In the genomic region with DNA sequence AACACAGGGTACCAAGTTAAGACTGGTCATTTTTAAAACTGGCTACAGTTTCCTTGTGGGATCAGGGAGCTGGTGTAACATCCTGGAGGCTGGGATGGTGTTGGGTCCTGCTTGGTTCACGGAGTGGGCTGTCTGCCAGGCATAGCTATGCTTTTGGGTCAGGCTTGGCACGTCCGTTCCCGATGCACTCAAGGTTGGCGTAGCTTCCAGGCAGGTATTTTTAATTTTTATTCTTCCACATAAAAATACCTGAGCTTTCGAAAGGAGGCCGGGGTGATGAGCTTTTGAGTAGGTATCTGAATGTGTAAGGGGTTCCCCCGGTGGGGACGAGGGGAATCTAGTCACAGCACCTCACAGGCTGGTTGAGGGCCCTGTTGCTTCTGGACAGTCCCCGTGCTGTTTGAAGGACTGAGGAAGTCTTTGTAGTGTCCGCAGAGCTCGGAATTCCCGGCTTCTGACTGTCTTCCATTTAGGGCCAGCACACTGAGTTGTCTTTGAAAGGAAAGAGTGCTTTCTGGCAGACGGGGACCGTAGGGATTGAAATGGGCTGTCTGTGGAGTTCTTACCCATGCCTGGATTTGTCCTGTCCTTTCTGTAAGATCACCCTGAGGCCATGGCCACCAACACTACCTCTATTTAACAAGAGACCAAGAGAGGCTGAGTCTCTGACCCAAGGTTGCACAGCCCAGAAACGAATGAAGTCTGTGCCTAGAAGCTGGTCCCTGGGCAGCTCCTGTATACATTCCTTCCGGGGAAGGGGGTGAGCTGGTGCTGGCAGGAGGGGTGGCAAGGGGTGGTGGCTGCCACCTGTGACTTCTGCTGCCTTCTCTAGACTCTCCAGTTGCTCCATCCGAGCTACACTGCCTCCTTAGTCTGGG, we compare ENCODE assay signal across 8 mouse cellular contexts. TPM values are rescaled to one million over a fixed set of nuclear protein-coding genes. Genes with fewer than 3 reads are reported as not detected.
DNase-seq lines count a peak whose midpoint lies in the region; ATAC-seq and TF ChIP-seq lines count a peak whose summit lies in the region.

No protein-coding gene starts in this region.

- peak; percentile 71 for DNase-seq in Muller cell, postnatal 12 days (ENCODE audit: inconsistent ontology term)
- DNase-seq in adrenal gland, postnatal 25 days = peak; percentile 67
- DNase-seq in kidney, adult 8-10 months = peak; percentile 82 to 86
- DNase-seq in lung, postnatal 0 days (ENCODE audit: low spot score) = peak; percentile 75
- peak; percentile 57 for DNase-seq in thymus, postnatal 25 days
- DNase-seq in left cerebral cortex, adult 9 months (ENCODE audit: low spot score in 2 of 2) = no peak
- no peak for DNase-seq in left cerebral cortex, postnatal 4 days

- H3K27me3 ChIP-seq in forebrain, embryonic 16.5 days (replicated peaks; ENCODE audit: control insufficient read depth, insufficient read depth, low read length) = no peaks in the 10 kb centered on the region
- no peaks in the 10 kb centered on the region for H3K27me3 ChIP-seq in lung, postnatal 0 days (replicated peaks; ENCODE audit: insufficient read depth, low read length)

- peak overlapping the region; percentile 89 for H3K9ac ChIP-seq in forebrain, embryonic 16.5 days (replicated peaks; ENCODE audit: low read depth, low read length)
- H3K9ac ChIP-seq in lung, postnatal 0 days (replicated peaks; ENCODE audit: low read depth) = peak overlapping the region; percentile 92

- peaks cover 32% of the 10 kb centered on the region for H3K4me1 ChIP-seq in forebrain, embryonic 16.5 days (replicated peaks; ENCODE audit: control insufficient read depth, insufficient read depth, low read length)
- peaks cover 6% of the 10 kb centered on the region; the same call in 1 of the 2 replicates for H3K4me1 ChIP-seq in lung, postnatal 0 days (ENCODE audit: insufficient read depth, low read depth, low read length)

- no peaks in the 10 kb centered on the region for H3K36me3 ChIP-seq in forebrain, embryonic 16.5 days (ENCODE audit: control insufficient read depth, insufficient read depth)
- no peaks in the 10 kb centered on the region for H3K36me3 ChIP-seq in lung, postnatal 0 days (ENCODE audit: insufficient read depth, low read length)

- peak overlapping the region; percentile 84 for H3K4me3 ChIP-seq in forebrain, embryonic 16.5 days (replicated peaks; ENCODE audit: low read length)
- peak overlapping the region; percentile 95 for H3K4me3 ChIP-seq in lung, postnatal 0 days (ENCODE audit: low read depth, low read length)

- H3K9me3 ChIP-seq in forebrain, embryonic 16.5 days (ENCODE audit: control insufficient read depth, low read length) = no peaks in the 10 kb centered on the region
- no peaks in the 10 kb centered on the region for H3K9me3 ChIP-seq in lung, postnatal 0 days (ENCODE audit: low read length)

- H3K27ac ChIP-seq in forebrain, embryonic 16.5 days (ENCODE audit: low read length) = no peak overlapping the region
- H3K27ac ChIP-seq in lung, postnatal 0 days (ENCODE audit: low read length) = peak overlapping the region; percentile 83

- WGBS in forebrain, embryonic 16.5 days = 33% methylated on average over 18 of the region's 18 CpGs
- 19% methylated on average over 18 of the region's 18 CpGs for WGBS in lung, postnatal 0 days

- TF ChIP-seq CTCF in lung, postnatal 0 days (IDR thresholded peaks at IDR 0.05) = 0 out of 2 replicates have a peak, but pooled peaks have one; percentile 5

- no peak for TF ChIP-seq EP300 in lung, postnatal 0 days (IDR thresholded peaks at IDR 0.05)

- peak overlapping the region; percentile 87 for H3K4me2 ChIP-seq in forebrain, embryonic 16.5 days (ENCODE audit: low read length)
- peak overlapping the region; percentile 85 for H3K4me2 ChIP-seq in lung, postnatal 0 days (replicated peaks; ENCODE audit: low read depth, low read length)

- intact Hi-C loops in left cerebral cortex, postnatal 4 days (cut with DNase I) = loop anchor here (2.0 to 5.0 kb wide), 2 partner anchors 31 to 49 kb away; partner anchors contain the start of gene Rplp0

- no peak for ATAC-seq in forebrain, embryonic 16.5 days
- ATAC-seq in lung, postnatal 0 days = no peak

RNA-seq across cellular contexts. Expression of gene Pxn, which starts 1.7 kb away (rescaled TPM):
- total RNA-seq in adrenal gland, postnatal 25 days (2021) = 38.4 and 45.8 TPM in 2 replicates
- 20.6 and 22.5 TPM in 2 replicates for polyA plus RNA-seq in forebrain, embryonic 16.5 days (2015; fragmentation: Nextera tagmentation; extraction: Ambion mirVana)
- polyA plus RNA-seq in lung, postnatal 0 days (2015; fragmentation: Nextera tagmentation; extraction: Ambion mirVana) = 56.4 and 59.3 TPM in 2 replicates
- 10 to 100 TPM; 23.9 to 24.7 TPM for total RNA-seq in left cerebral cortex, postnatal 4 days (2021)

RNA-seq across cellular contexts. Expression of gene Sirt4, which starts 23.7 kb away (rescaled TPM):
- 25.2 and 38.3 TPM in 2 replicates for total RNA-seq in adrenal gland, postnatal 25 days (2021)
- polyA plus RNA-seq in forebrain, embryonic 16.5 days (2015; fragmentation: Nextera tagmentation; extraction: Ambion mirVana) = 32.7 and 37.6 TPM in 2 replicates
- 15.7 and 18.0 TPM in 2 replicates for polyA plus RNA-seq in lung, postnatal 0 days (2015; fragmentation: Nextera tagmentation; extraction: Ambion mirVana)
- total RNA-seq in left cerebral cortex, postnatal 4 days (2021) = 10 to 100 TPM; 28.4 to 31.5 TPM

RNA-seq across cellular contexts. Expression of gene Pla2g1b, which starts 42.2 kb away (rescaled TPM):
- not detected in 2 replicates for total RNA-seq in adrenal gland, postnatal 25 days (2021)
- polyA plus RNA-seq in forebrain, embryonic 16.5 days (2015; fragmentation: Nextera tagmentation; extraction: Ambion mirVana) = not detected in 2 replicates
- 70.5 and 71.7 TPM in 2 replicates for polyA plus RNA-seq in lung, postnatal 0 days (2015; fragmentation: Nextera tagmentation; extraction: Ambion mirVana)
- not detected for total RNA-seq in left cerebral cortex, postnatal 4 days (2021)

RNA-seq across cellular contexts. Expression of gene Rplp0, which starts 51.0 kb away (rescaled TPM):
- total RNA-seq in adrenal gland, postnatal 25 days (2021) = 743 and 806 TPM in 2 replicates
- 944 and 986 TPM in 2 replicates for polyA plus RNA-seq in forebrain, embryonic 16.5 days (2015; fragmentation: Nextera tagmentation; extraction: Ambion mirVana)
- polyA plus RNA-seq in lung, postnatal 0 days (2015; fragmentation: Nextera tagmentation; extraction: Ambion mirVana) = 937 and 987 TPM in 2 replicates
- 100 to 1,000 TPM; 657 to 680 TPM for total RNA-seq in left cerebral cortex, postnatal 4 days (2021)

RNA-seq across cellular contexts. Expression of gene Gcn1l1, which starts 56.8 kb away (rescaled TPM):
- 71.9 and 76.6 TPM in 2 replicates for total RNA-seq in adrenal gland, postnatal 25 days (2021)
- polyA plus RNA-seq in forebrain, embryonic 16.5 days (2015; fragmentation: Nextera tagmentation; extraction: Ambion mirVana) = 44.7 and 53.6 TPM in 2 replicates
- polyA plus RNA-seq in lung, postnatal 0 days (2015; fragmentation: Nextera tagmentation; extraction: Ambion mirVana) = 13.1 and 14.5 TPM in 2 replicates
- total RNA-seq in left cerebral cortex, postnatal 4 days (2021) = 10 to 100 TPM; 85.8 to 87.0 TPM

Comparison
In these comparisons a context has a peak if more than half of its experiments do, and no peak if none do; other contexts are left out.
1. DNase-seq: peak in Muller cell, postnatal 12 days (single experiment), adrenal gland, postnatal 25 days (single experiment), kidney, adult 8-10 months (2 of 2), lung, postnatal 0 days (single experiment) and thymus, postnatal 25 days (single experiment); none in left cerebral cortex, adult 9 months (0 of 2) and left cerebral cortex, postnatal 4 days (single experiment).